Comparison of ENCODE assay signal across 8 mouse cellular contexts in genomic region chr17:35195631-35196320, GRCm38 (mm10). TPM values are rescaled to one million over a fixed set of nuclear protein-coding genes. Genes with fewer than 3 reads are reported as not detected.
DNase-seq lines count a peak whose midpoint lies in the region; ATAC-seq and TF ChIP-seq lines count a peak whose summit lies in the region.

No protein-coding gene starts in this region.

- H3K27me3 ChIP-seq in forebrain, embryonic 11.5 days (ENCODE audit: control insufficient read depth, insufficient read depth, low read length), result peaks cover 20% of the 10 kb centered on the region
- peaks cover 38% of the 10 kb centered on the region for H3K27me3 ChIP-seq in neural tube, embryonic 15.5 days (replicated peaks)

- H3K36me3 ChIP-seq in forebrain, embryonic 11.5 days (ENCODE audit: control insufficient read depth, insufficient read depth, low read length), result no peaks in the 10 kb centered on the region
- H3K36me3 ChIP-seq in neural tube, embryonic 15.5 days, result no peaks in the 10 kb centered on the region

- intact Hi-C loops in heart, postnatal 10 days (cut with DNase I), result loop anchor here (2.0 kb wide), 2 partner anchors 17 to 31 kb away; no protein-coding TSS in a partner anchor

- peak; percentile 72 for ATAC-seq in forebrain, embryonic 11.5 days (replicated peaks; ENCODE audit: low FRiP score)
- peak; percentile 79; the same call in 1 of the 2 replicates for ATAC-seq in neural tube, embryonic 15.5 days (ENCODE audit: low FRiP score)

- peaks cover 3% of the 10 kb centered on the region; the same call in 1 of the 2 replicates for H3K4me1 ChIP-seq in forebrain, embryonic 11.5 days (replicated peaks; ENCODE audit: control insufficient read depth, insufficient read depth, low read length)
- H3K4me1 ChIP-seq in lung, adult 2 months (ENCODE audit: control insufficient read depth, insufficient read depth, low read length), result peaks cover 6% of the 10 kb centered on the region
- H3K4me1 ChIP-seq in neural tube, embryonic 15.5 days, result peaks cover 16% of the 10 kb centered on the region

- no peak for TF ChIP-seq POLR2A in lung, adult 2 months (IDR thresholded peaks at IDR 0.05; ENCODE audit: borderline replicate concordance, extremely low read depth, low read depth, low read length)

- TF ChIP-seq CTCF in lung, adult 2 months (IDR thresholded peaks at IDR 0.05; ENCODE audit: insufficient read depth, low read length), result peak; percentile 75

- WGBS in forebrain, embryonic 11.5 days, result 2% methylated on average over 66 of the region's 66 CpGs
- WGBS in lung, adult 2 months, result 1% methylated on average over 66 of the region's 66 CpGs
- under 1% methylated on average over 66 of the region's 66 CpGs for WGBS in neural tube, embryonic 15.5 days

- H3K4me2 ChIP-seq in forebrain, embryonic 11.5 days (ENCODE audit: low read depth, low read length, severe bottlenecking), result peak overlapping the region; percentile 59
- peak overlapping the region; percentile 68 for H3K4me2 ChIP-seq in neural tube, embryonic 15.5 days

- H3K27ac ChIP-seq in forebrain, embryonic 11.5 days (ENCODE audit: low read depth, low read length), result no peak overlapping the region
- H3K27ac ChIP-seq in neural tube, embryonic 15.5 days (replicated peaks), result no peak overlapping the region

- peak overlapping the region; percentile 32 for H3K4me3 ChIP-seq in forebrain, embryonic 11.5 days (ENCODE audit: low read depth, low read length)
- peak overlapping the region; percentile 45 for H3K4me3 ChIP-seq in lung, adult 2 months (replicated peaks; ENCODE audit: extremely low read depth, low read depth, low read length)
- peak overlapping the region; percentile 41 for H3K4me3 ChIP-seq in neural tube, embryonic 15.5 days (replicated peaks)

- no peaks in the 10 kb centered on the region for H3K9me3 ChIP-seq in forebrain, embryonic 11.5 days (ENCODE audit: control insufficient read depth, low read length)
- no peaks in the 10 kb centered on the region for H3K9me3 ChIP-seq in neural tube, embryonic 15.5 days (replicated peaks)

- H3K9ac ChIP-seq in forebrain, embryonic 11.5 days (ENCODE audit: low read length), result peak overlapping the region; percentile 32
- 0 out of 2 replicates have a peak overlapping the region, but pooled peaks have one; percentile 12 for H3K9ac ChIP-seq in neural tube, embryonic 15.5 days (replicated peaks)

- DNase-seq in CD4-positive, CD25-positive, alpha-beta regulatory T cell, adult 2 months (ENCODE audit: low read depth, low spot score), result peak; percentile 96
- peak; percentile 77 for DNase-seq in brain, adult 2 months (ENCODE audit: low read depth, low spot score)
- peak; percentile 86 for DNase-seq in forebrain, embryonic 11.5 days (ENCODE audit: low spot score)
- peak; percentile 85 for DNase-seq in heart, postnatal 10 days
- DNase-seq in kidney, postnatal 4 days, result peak; percentile 87 to 91
- peak; percentile 83 for DNase-seq in lung, adult 2 months
- peak; percentile 85 for DNase-seq in testis, postnatal 14 days (ENCODE audit: low spot score)

RNA-seq across cellular contexts. Expression of gene Ltb, which starts 1.5 kb away (rescaled TPM):
- 0.17 and 0.41 TPM in 2 replicates for polyA plus RNA-seq in forebrain, embryonic 11.5 days (2014; fragmentation: Nextera tagmentation; extraction: Ambion mirVana)
- total RNA-seq in heart, postnatal 10 days (2021), result 1 to 10 TPM in 1 of 2 experiments, under 1 TPM in 1; 0.94 to 1.2 TPM
- polyA plus RNA-seq in lung, adult 2 months (2012; rRNA removed), result 28.1 and 29.9 TPM in 2 replicates
- polyA plus RNA-seq in neural tube, embryonic 15.5 days (2015; fragmentation: Nextera tagmentation; extraction: Ambion mirVana), result 0.63 and 7.3 TPM in 2 replicates

RNA-seq across cellular contexts. Expression of gene Tnf, which starts 6.0 kb away (rescaled TPM):
- not detected in 2 replicates for polyA plus RNA-seq in forebrain, embryonic 11.5 days (2014; fragmentation: Nextera tagmentation; extraction: Ambion mirVana)
- under 1 TPM; 0.72 to 0.87 TPM for total RNA-seq in heart, postnatal 10 days (2021)
- polyA plus RNA-seq in lung, adult 2 months (2012; rRNA removed), result 2.1 and 2.5 TPM in 2 replicates
- 0.09 and 0.28 TPM in 2 replicates for polyA plus RNA-seq in neural tube, embryonic 15.5 days (2015; fragmentation: Nextera tagmentation; extraction: Ambion mirVana)

RNA-seq across cellular contexts. Expression of gene Lst1, which starts 7.5 kb away (rescaled TPM):
- polyA plus RNA-seq in forebrain, embryonic 11.5 days (2014; fragmentation: Nextera tagmentation; extraction: Ambion mirVana), result 3.8 and 4.7 TPM in 2 replicates
- 1 to 10 TPM; 2.8 to 4.5 TPM for total RNA-seq in heart, postnatal 10 days (2021)
- 19.7 and 37.0 TPM in 2 replicates for polyA plus RNA-seq in lung, adult 2 months (2012; rRNA removed)
- polyA plus RNA-seq in neural tube, embryonic 15.5 days (2015; fragmentation: Nextera tagmentation; extraction: Ambion mirVana), result 8.3 and 12.1 TPM in 2 replicates

RNA-seq across cellular contexts. Expression of gene Lta, which starts 9.4 kb away (rescaled TPM):
- polyA plus RNA-seq in forebrain, embryonic 11.5 days (2014; fragmentation: Nextera tagmentation; extraction: Ambion mirVana), result not detected in 2 replicates
- under 1 TPM in 1 of 2 experiments, not detected in 1; 0.17 TPM for total RNA-seq in heart, postnatal 10 days (2021)
- 1.0 and 1.1 TPM in 2 replicates for polyA plus RNA-seq in lung, adult 2 months (2012; rRNA removed)
- 0.75 and 0.77 TPM in 2 replicates for polyA plus RNA-seq in neural tube, embryonic 15.5 days (2015; fragmentation: Nextera tagmentation; extraction: Ambion mirVana)

RNA-seq across cellular contexts. Expression of gene Aif1, which starts 19.9 kb away (rescaled TPM):
- polyA plus RNA-seq in forebrain, embryonic 11.5 days (2014; fragmentation: Nextera tagmentation; extraction: Ambion mirVana), result 2.9 and 3.5 TPM in 2 replicates
- total RNA-seq in heart, postnatal 10 days (2021), result 1 to 10 TPM; 2.9 to 4.6 TPM
- polyA plus RNA-seq in lung, adult 2 months (2012; rRNA removed), result 1.4 and 1.6 TPM in 2 replicates
- polyA plus RNA-seq in neural tube, embryonic 15.5 days (2015; fragmentation: Nextera tagmentation; extraction: Ambion mirVana), result 12.1 and 12.3 TPM in 2 replicates
